Mouse (Mus musculus) MEL (cell line): Measurements from ENCODE around the gene Kdr.

Experiments used
- CTCF ChIP-seq, 3 experiments: IDR thresholded peaks in 2 of 3; conservative IDR thresholded peaks in 1 of 3; 2 replicates each; pipeline ENCODE4 v1.5.1; 2011 to 2012; ENCODE audit warnings: low read length in 3 of 3, low read depth in 2 of 3, mild to moderate bottlenecking in 2 of 3, improper control_type of control experiment in 1 of 3, inconsistent platforms in 1 of 3, mixed read lengths in 1 of 3, moderate library complexity in 1 of 3; ENCODE audit not compliant: control insufficient read depth in 1 of 3, insufficient read depth in 1 of 3, poor library complexity in 1 of 3, severe bottlenecking in 1 of 3
- GABPA ChIP-seq: IDR thresholded peaks from 2 replicates; pipeline ENCODE4 v1.6.1; 2012; ENCODE audit warnings: low read depth, mild to moderate bottlenecking, inconsistent platforms, low read length, improper control_type of control experiment, moderate library complexity
- TCF12 ChIP-seq: IDR thresholded peaks from 2 replicates; pipeline ENCODE4 v1.6.1; 2014; ENCODE audit warnings: low read depth, mild to moderate bottlenecking, inconsistent platforms, low read length, improper control_type of control experiment, moderate library complexity

- TF ChIP-seq TCF12 (no peak), GABPA (no peak), CTCF (IDR thresholded peaks at IDR 0.05 in 2 of 3, conservative IDR thresholded peaks at IDR 0.05 in 1 of 3; ENCODE audit: control insufficient read depth in 1 of 3, insufficient read depth in 1 of 3, low read depth in 2 of 3, low read length in 3 of 3, poor library complexity in 1 of 3, severe bottlenecking in 1 of 3) (no peak)
Measured at GRCm38 (mm10) chr5:75892956-75893471, 85.2 kb downstream of the Kdr start.
